Mouse (Mus musculus): ENCODE measurements around the gene Cpsf3. TPM values are rescaled to one million over a fixed set of nuclear protein-coding genes. Genes with fewer than 3 reads are reported as not detected.
A peak's percentile ranks its signal among the peaks of the same experiment; 100 is the strongest.

The Cpsf3 gene
- polyA plus RNA-seq, 1 experiment from 2014 or later: 30.3 TPM

GRCm38 (mm10) chr12:21286712-21287650, 1.8 kb downstream of the Cpsf3 start:
- ATAC-seq (no peak), DNase-seq (peak; percentile 31)
- Histone ChIP-seq H3K27me3 (ENCODE audit: insufficient read depth, low read length) (no peaks in the 10 kb centered on the region), H3K9ac (replicated peaks) (peak overlapping the region; percentile 92), H3K4me3 (ENCODE audit: low read depth, low read length) (peak overlapping the region; percentile 93), H3K4me1 (ENCODE audit: insufficient read depth) (peaks cover 21% of the 10 kb centered on the region), H3K27ac (ENCODE audit: low read depth) (peak overlapping the region; percentile 91), H3K4me2 (ENCODE audit: low read depth, low read length) (peak overlapping the region; percentile 96), H3K9me3 (ENCODE audit: low read length) (no peaks in the 10 kb centered on the region), H3K36me3 (replicated peaks; ENCODE audit: insufficient read depth, low read length) (peaks cover 13% of the 10 kb centered on the region)
- TF ChIP-seq CTCF (IDR thresholded peaks at IDR 0.05; ENCODE audit: low read depth) (no peak), EP300 (IDR thresholded peaks at IDR 0.05; ENCODE audit: low read depth) (no peak)
- WGBS (ENCODE audit: insufficient replicate concordance): 14% methylated on average over 18 of the region's 18 CpGs

- H3K4me2 ChIP-seq (ENCODE audit: low read depth, low read length): no peak overlapping the region
- no peak for ATAC-seq
- no peak for TF ChIP-seq EP300 (IDR thresholded peaks at IDR 0.05; ENCODE audit: low read depth)
- no peak for TF ChIP-seq CTCF (IDR thresholded peaks at IDR 0.05; ENCODE audit: low read depth)
- H3K27me3 ChIP-seq (ENCODE audit: insufficient read depth, low read length): no peaks in the 10 kb centered on the region
- peaks cover 21% of the 10 kb centered on the region for H3K4me1 ChIP-seq (ENCODE audit: insufficient read depth)
- peaks cover 23% of the 10 kb centered on the region for H3K36me3 ChIP-seq (replicated peaks; ENCODE audit: insufficient read depth, low read length)
- no peak overlapping the region for H3K4me3 ChIP-seq (ENCODE audit: low read depth, low read length)
- no peaks in the 10 kb centered on the region for H3K9me3 ChIP-seq (ENCODE audit: low read length)
- H3K27ac ChIP-seq (ENCODE audit: low read depth): no peak overlapping the region
- no peak for DNase-seq
- no peak overlapping the region for H3K9ac ChIP-seq (replicated peaks)
- 94% methylated on average over 3 of the region's 3 CpGs for WGBS (ENCODE audit: insufficient replicate concordance)
Measured at GRCm38 (mm10) chr12:21288716-21289395, 3.7 kb downstream of the Cpsf3 start.

- no peak overlapping the region for H3K4me3 ChIP-seq (ENCODE audit: low read depth, low read length)
- ATAC-seq: no peak
- H3K27me3 ChIP-seq (ENCODE audit: insufficient read depth, low read length): no peaks in the 10 kb centered on the region
- 75% methylated on average over 6 of the region's 6 CpGs for WGBS (ENCODE audit: insufficient replicate concordance)
- H3K4me2 ChIP-seq (ENCODE audit: low read depth, low read length): no peak overlapping the region
- no peaks in the 10 kb centered on the region for H3K9me3 ChIP-seq (ENCODE audit: low read length)
- no peak overlapping the region for H3K9ac ChIP-seq (replicated peaks)
- no peak for DNase-seq
- H3K4me1 ChIP-seq (ENCODE audit: insufficient read depth): peaks cover 21% of the 10 kb centered on the region
- H3K36me3 ChIP-seq (replicated peaks; ENCODE audit: insufficient read depth, low read length): peaks cover 31% of the 10 kb centered on the region
- TF ChIP-seq CTCF (IDR thresholded peaks at IDR 0.05; ENCODE audit: low read depth) (no peak), EP300 (IDR thresholded peaks at IDR 0.05; ENCODE audit: low read depth) (no peak)
- H3K27ac ChIP-seq (ENCODE audit: low read depth): no peak overlapping the region
Measured at GRCm38 (mm10) chr12:21289651-21290050, 4.5 kb downstream of the Cpsf3 start.

- no peak overlapping the region for H3K4me2 ChIP-seq (ENCODE audit: low read depth, low read length)
- TF ChIP-seq CTCF (IDR thresholded peaks at IDR 0.05; ENCODE audit: low read depth) (no peak), EP300 (IDR thresholded peaks at IDR 0.05; ENCODE audit: low read depth) (no peak)
- peaks cover 65% of the 10 kb centered on the region for H3K36me3 ChIP-seq (replicated peaks; ENCODE audit: insufficient read depth, low read length)
- no peaks in the 10 kb centered on the region for H3K9me3 ChIP-seq (ENCODE audit: low read length)
- peaks cover 7% of the 10 kb centered on the region for H3K4me1 ChIP-seq (ENCODE audit: insufficient read depth)
- WGBS (ENCODE audit: insufficient replicate concordance): 92% methylated on average over 11 of the region's 11 CpGs
- DNase-seq (no peak), ATAC-seq (no peak)
- no peak overlapping the region for H3K4me3 ChIP-seq (ENCODE audit: low read depth, low read length)
- no peaks in the 10 kb centered on the region for H3K27me3 ChIP-seq (ENCODE audit: insufficient read depth, low read length)
- no peak overlapping the region for H3K27ac ChIP-seq (ENCODE audit: low read depth)
- H3K9ac ChIP-seq (replicated peaks): no peak overlapping the region
Measured at GRCm38 (mm10) chr12:21298856-21299255, 13.7 kb downstream of the Cpsf3 start.

GRCm38 (mm10) chr12:21301324-21301723, 16.1 kb downstream of the Cpsf3 start:
- Histone ChIP-seq H3K27ac (ENCODE audit: low read depth) (peak overlapping the region; percentile 40; the same call in 1 of the 2 replicates), H3K36me3 (replicated peaks; ENCODE audit: insufficient read depth, low read length) (peaks cover 55% of the 10 kb centered on the region), H3K27me3 (ENCODE audit: insufficient read depth, low read length) (no peaks in the 10 kb centered on the region), H3K4me2 (ENCODE audit: low read depth, low read length) (no peak overlapping the region), H3K4me3 (ENCODE audit: low read depth, low read length) (no peak overlapping the region), H3K4me1 (ENCODE audit: insufficient read depth) (peaks cover 7% of the 10 kb centered on the region), H3K9me3 (ENCODE audit: low read length) (no peaks in the 10 kb centered on the region), H3K9ac (replicated peaks) (no peak overlapping the region)
- DNase-seq (no peak), ATAC-seq (peak; percentile 82)
- WGBS (ENCODE audit: insufficient replicate concordance): 54% methylated on average over 7 of the region's 7 CpGs
- TF ChIP-seq CTCF (IDR thresholded peaks at IDR 0.05; ENCODE audit: low read depth): no peak
- TF ChIP-seq EP300 (IDR thresholded peaks at IDR 0.05; ENCODE audit: low read depth): no peak

GRCm38 (mm10) chr12:21301932-21302331, 16.7 kb downstream of the Cpsf3 start:
- DNase-seq: no peak
- TF ChIP-seq CTCF (IDR thresholded peaks at IDR 0.05; ENCODE audit: low read depth) (no peak), EP300 (IDR thresholded peaks at IDR 0.05; ENCODE audit: low read depth) (no peak)
- peak overlapping the region; percentile 40; the same call in 1 of the 2 replicates for H3K27ac ChIP-seq (ENCODE audit: low read depth)
- no peaks in the 10 kb centered on the region for H3K27me3 ChIP-seq (ENCODE audit: insufficient read depth, low read length)
- peaks cover 7% of the 10 kb centered on the region for H3K4me1 ChIP-seq (ENCODE audit: insufficient read depth)
- peak; percentile 49 for ATAC-seq
- H3K4me3 ChIP-seq (ENCODE audit: low read depth, low read length): no peak overlapping the region
- H3K36me3 ChIP-seq (replicated peaks; ENCODE audit: insufficient read depth, low read length): peaks cover 56% of the 10 kb centered on the region
- no peak overlapping the region for H3K4me2 ChIP-seq (ENCODE audit: low read depth, low read length)
- no peaks in the 10 kb centered on the region for H3K9me3 ChIP-seq (ENCODE audit: low read length)
- WGBS (ENCODE audit: insufficient replicate concordance): 54% methylated on average over 8 of the region's 8 CpGs
- H3K9ac ChIP-seq (replicated peaks): no peak overlapping the region
